Mouse (Mus musculus): ENCODE results near the gene Utf1. TPM values are rescaled to one million over a fixed set of nuclear protein-coding genes. Genes with fewer than 3 reads are reported as not detected.

Gene Utf1
- polyA plus RNA-seq, 1 experiment from 2014 or later: not detected

MicroRNAs encoded within 50 kb of the gene (microRNA counts, 519-probe panel; counts per million panel counts)
- 1,825 counts per million, percentile 33 among the panel's probes with 10 or more counts for microRNA mmu-miR-202-3p
- 2,019 counts per million, percentile 43 among the panel's probes with 10 or more counts for microRNA mmu-miR-202-5p

Small RNAs within 50 kb of the gene (microRNA-seq; reads per million reads assigned to microRNA genes)
- 1.6 reads per million for gene Mir202
- not detected for gene Mir7062
- gene mmu-mir-7686: not detected

Other genes with a start within 250 kb of the Utf1 start
- gene Adgra1, start 109.6 kb upstream of the Utf1 start, polyA plus RNA-seq (2015; fragmentation: Nextera tagmentation; extraction: Ambion mirVana): 31.1 and 34.1 TPM in 2 replicates
- 12.5 and 15.5 TPM in 2 replicates for gene Kndc1, start 49.1 kb upstream of the Utf1 start, polyA plus RNA-seq (2015; fragmentation: Nextera tagmentation; extraction: Ambion mirVana)
- 0.82 and 1.2 TPM in 2 replicates for gene 6430531B16Rik, start 35.0 kb downstream of the Utf1 start, polyA plus RNA-seq (2015; fragmentation: Nextera tagmentation; extraction: Ambion mirVana)
- 2.8 and 3.2 TPM in 2 replicates for gene Adam8, start 48.8 kb downstream of the Utf1 start, polyA plus RNA-seq (2015; fragmentation: Nextera tagmentation; extraction: Ambion mirVana)
- gene Zfp511, start 92.6 kb downstream of the Utf1 start, polyA plus RNA-seq (2015; fragmentation: Nextera tagmentation; extraction: Ambion mirVana): 53.0 and 57.2 TPM in 2 replicates
- gene Tubgcp2, start 92.9 kb downstream of the Utf1 start, polyA plus RNA-seq (2015; fragmentation: Nextera tagmentation; extraction: Ambion mirVana): 51.6 TPM in 2 replicates
- gene Msx3, start 105.3 kb downstream of the Utf1 start, polyA plus RNA-seq (2015; fragmentation: Nextera tagmentation; extraction: Ambion mirVana): 2.8 and 3.3 TPM in 2 replicates
- gene Caly, start 138.8 kb downstream of the Utf1 start, polyA plus RNA-seq (2015; fragmentation: Nextera tagmentation; extraction: Ambion mirVana): 293 and 360 TPM in 2 replicates
- 7.2 TPM in 1 of 2 replicates, not detected in the other for gene Prap1, start 149.6 kb downstream of the Utf1 start, polyA plus RNA-seq (2015; fragmentation: Nextera tagmentation; extraction: Ambion mirVana)
- 48.1 and 51.2 TPM in 2 replicates for gene Fuom, start 158.7 kb downstream of the Utf1 start, polyA plus RNA-seq (2015; fragmentation: Nextera tagmentation; extraction: Ambion mirVana)
- 10.7 and 14.7 TPM in 2 replicates for gene Paox, start 172.0 kb downstream of the Utf1 start, polyA plus RNA-seq (2015; fragmentation: Nextera tagmentation; extraction: Ambion mirVana)
- 116 and 121 TPM in 2 replicates for gene Echs1, start 172.7 kb downstream of the Utf1 start, polyA plus RNA-seq (2015; fragmentation: Nextera tagmentation; extraction: Ambion mirVana)
- 30.0 and 32.1 TPM in 2 replicates for gene Mtg1, start 193.8 kb downstream of the Utf1 start, polyA plus RNA-seq (2015; fragmentation: Nextera tagmentation; extraction: Ambion mirVana)
- gene Sprn, start 211.1 kb downstream of the Utf1 start, polyA plus RNA-seq (2015; fragmentation: Nextera tagmentation; extraction: Ambion mirVana): 23.2 and 26.3 TPM in 2 replicates
- not detected in 2 replicates for gene Olfr522, start 221.0 kb downstream of the Utf1 start, polyA plus RNA-seq (2015; fragmentation: Nextera tagmentation; extraction: Ambion mirVana)
- gene Olfr523, start 229.4 kb downstream of the Utf1 start, polyA plus RNA-seq (2015; fragmentation: Nextera tagmentation; extraction: Ambion mirVana): not detected in 2 replicates

Measured in neural tube, embryonic 15.5 days (tissue).